Mouse (Mus musculus) activated CD4-positive, CD25-positive, alpha-beta regulatory T cell, adult 4 months (primary cell): ENCODE measurements around the gene Ehbp1. TPM values are rescaled to one million over a fixed set of nuclear protein-coding genes. Genes with fewer than 3 reads are reported as not detected.

Experiments used
- ATAC-seq: one replicate; pipeline ENCODE4 v1.8.0; 2017
- polyA plus RNA-seq, 2 experiments: library from polyadenylated mRNA; unstranded; fragments of 100-300 nt; shearing (Covaris generic); gene quantifications; one replicate each; pipeline ENCODE4 v1.2.1; 2017

Gene Ehbp1
- polyA plus RNA-seq, 2 experiments from 2014 or later: 1.7 TPM

DNA sequence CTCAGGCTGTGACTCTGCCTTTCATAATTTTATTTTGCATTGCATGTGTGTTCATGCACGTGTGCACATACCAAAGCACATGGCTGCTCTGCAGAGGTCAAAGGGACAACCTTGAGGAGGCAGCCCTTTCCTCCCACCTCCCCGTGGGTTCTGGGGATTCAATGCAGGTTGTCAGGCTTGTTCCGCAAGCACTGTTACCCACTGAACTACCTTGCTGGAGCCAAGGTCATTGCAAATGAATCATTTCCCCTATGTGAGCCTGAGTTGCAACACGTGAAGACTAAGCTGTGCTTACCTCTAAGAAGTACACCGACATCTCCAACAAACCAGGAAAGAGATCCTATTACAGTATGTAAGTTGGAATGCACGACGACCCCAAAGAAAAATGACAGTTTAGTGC lies 291.2 kb downstream of the Ehbp1 start:
- ATAC-seq: no peak

DNA sequence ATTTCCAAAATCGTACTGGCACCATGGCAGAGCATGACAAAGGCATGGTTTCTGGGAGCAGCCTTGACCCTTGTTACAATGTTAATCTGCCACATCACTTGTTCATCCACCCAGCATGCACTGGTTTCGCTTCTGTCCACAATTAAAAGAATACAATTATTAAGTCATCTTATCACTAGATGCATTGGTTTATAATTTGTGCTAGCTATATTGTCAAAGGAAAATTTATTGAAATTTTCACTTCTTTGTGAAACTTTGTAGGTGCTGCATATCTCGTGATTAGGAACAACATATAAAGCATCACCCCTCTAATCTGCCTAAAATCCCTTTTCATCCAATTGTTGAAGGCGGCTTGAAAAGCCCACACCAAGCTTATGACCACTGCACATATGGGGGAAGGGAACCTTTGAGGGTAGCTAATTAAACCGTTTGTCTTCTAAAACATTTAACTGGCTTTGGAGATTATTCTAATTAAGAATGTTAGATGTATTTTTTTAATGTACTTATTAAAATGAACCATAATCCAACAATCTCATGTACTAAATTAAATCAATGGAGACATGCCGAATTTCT lies 302.2 kb downstream of the Ehbp1 start:
- no peak for ATAC-seq

DNA sequence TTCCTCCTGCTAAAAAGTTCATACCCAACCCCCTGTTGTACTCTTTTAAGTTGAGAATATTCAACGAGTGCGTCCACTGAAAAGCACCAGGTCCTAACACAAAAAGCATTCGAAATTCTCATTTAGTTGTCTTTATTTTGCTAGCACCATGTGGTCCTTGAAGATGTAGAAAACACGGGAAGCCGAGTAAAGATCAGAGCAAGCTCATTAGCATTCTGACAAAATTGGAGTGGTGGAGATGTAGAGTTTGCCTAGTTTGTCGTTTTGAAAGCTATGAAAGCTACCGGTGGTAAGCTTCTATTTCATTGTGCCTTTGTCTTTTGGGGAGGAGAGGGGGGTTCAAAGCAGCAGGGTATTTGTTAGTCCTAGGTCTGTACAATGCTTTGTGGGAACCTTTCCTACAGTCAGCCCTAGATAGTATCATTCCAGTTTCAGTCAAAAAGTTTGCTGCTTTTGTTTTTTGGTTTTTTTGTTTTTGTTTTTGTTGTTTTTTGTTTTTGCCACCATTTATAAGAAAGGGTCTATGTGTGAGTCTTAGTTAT lies 307.5 kb downstream of the Ehbp1 start:
- ATAC-seq: no peak

DNA sequence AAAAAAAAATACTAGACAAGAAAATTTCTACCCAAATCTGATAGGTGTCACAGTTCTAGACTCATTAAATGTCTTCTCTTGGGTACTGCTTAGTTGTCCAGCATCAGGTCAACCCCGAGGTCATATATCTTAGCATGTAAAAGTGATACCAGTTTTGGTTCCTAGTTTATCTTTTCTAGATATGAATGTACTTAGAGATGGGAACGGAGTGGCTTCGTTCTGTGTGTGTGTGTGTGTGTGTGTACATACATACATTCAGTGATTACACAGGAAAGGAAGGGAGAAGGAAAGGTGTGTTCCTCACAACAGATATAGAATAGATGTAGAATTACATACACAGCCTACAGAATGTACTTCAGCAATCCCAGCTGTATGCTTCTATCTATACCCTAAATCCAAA lies 308.5 kb downstream of the Ehbp1 start:
- no peak for ATAC-seq

DNA sequence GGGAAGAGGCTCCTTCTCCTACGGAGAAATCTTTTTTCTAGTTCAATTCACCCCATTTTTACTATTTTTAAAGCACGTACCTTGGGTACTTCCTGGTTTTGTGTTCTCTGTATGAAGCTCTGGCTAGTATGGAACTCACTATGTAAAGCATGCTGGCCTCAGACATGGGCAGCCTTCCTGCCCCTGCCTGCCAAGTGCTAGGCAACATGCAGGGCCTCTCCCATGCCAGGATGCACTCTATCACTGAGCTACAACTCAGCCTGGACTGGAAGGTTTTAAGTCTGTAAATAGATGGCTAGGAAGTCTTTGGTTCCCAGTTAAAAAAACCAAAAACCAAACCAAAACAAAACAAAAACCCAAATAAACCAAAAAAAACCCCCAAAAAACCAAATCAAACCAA lies 321.5 kb downstream of the Ehbp1 start:
- no peak for ATAC-seq

DNA sequence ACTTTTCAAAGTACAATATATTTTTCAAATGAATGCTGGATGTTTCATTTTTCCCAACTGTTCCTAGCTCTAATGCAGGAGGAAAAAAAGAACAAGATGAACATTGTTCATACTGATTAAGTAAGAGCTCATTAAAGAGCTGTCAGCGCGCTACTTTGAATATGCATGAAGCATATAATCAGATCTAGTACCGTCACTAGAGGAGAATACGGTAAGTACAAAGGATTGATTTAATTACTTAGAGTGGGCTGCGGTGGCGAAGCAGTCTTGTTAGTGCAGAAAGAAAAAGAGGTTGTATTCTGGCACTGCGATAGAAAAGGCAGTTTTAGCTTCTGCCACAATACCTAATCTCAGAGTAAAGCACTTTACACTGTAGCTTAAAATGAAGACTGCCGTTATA lies 324.6 kb downstream of the Ehbp1 start:
- no peak for ATAC-seq

DNA sequence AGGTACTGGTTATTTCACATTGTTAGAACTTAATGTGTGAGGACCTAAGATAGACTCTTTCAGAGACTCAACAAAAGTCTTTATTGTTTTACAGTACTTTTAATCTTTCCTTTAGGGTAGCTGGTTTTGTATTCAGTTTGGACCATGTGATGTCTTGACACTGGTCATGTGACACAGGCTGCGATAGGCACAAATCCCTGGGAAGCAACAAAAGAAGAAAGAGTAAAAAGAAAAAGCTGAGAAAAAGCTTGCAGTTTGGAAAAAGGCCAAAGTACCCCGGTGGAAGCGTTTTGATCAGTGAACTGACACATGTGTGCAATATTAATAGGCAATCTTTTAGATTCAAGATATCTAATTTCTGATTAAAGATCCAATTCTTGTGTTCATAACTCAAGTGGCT lies 325.8 kb downstream of the Ehbp1 start:
- no peak for ATAC-seq

DNA sequence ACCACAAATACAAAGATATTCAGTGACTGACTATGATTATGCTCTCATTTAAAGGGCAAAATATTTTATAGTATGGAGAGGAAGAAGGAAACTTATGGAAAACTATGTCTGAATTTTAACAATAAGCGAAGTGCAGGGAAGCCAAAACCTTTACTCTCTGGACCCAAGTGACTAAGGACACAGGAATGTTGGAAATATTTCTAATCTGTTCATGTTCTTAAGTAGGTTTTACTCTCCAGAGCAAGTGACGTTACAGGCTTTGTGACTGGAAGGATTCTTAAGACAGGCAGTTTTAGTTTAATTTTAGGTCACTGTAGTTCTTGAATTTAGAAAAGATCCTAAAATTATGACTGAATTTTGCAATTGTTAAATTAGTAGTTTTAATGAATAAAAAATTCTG lies 333.3 kb downstream of the Ehbp1 start:
- ATAC-seq: no peak

DNA sequence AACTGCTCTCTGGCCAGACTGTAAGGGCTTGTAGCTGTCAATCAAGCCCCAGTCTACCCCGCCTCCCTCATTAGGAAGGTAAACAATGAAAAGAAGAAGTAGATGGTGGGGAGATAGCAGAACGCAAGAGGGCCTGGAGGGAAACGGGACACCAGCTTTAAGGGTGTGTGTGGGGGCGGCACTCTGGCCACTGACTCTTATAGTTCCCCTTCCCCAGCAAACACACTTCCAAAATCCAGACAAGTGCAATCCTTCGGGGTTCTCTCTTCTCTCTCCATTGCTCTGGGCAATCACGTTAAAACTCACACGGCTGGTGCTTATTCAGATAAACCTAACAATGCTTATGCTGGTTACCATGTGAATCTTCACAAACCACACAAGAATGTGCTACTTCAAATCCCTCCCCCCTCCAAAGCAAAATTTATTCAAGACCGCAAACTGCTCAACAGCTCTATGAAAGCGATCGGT lies 333.9 kb downstream of the Ehbp1 start:
- no peak for ATAC-seq

DNA sequence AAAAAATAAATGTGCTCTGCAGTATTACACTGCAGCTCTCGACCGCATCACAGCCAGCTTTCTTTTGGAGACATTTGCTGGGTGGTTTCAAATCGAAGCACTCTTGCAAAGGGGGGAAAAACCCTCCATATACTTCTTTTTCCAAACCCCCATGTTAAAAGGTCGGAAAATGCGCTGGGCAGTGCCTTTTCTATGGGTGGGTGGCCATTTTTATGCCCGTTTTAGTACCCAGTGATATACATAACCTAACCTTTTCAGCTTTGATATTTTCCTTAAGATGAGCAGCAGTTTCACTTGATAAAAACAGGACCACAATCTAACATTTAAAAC lies 334.3 kb downstream of the Ehbp1 start:
- ATAC-seq: no peak

DNA sequence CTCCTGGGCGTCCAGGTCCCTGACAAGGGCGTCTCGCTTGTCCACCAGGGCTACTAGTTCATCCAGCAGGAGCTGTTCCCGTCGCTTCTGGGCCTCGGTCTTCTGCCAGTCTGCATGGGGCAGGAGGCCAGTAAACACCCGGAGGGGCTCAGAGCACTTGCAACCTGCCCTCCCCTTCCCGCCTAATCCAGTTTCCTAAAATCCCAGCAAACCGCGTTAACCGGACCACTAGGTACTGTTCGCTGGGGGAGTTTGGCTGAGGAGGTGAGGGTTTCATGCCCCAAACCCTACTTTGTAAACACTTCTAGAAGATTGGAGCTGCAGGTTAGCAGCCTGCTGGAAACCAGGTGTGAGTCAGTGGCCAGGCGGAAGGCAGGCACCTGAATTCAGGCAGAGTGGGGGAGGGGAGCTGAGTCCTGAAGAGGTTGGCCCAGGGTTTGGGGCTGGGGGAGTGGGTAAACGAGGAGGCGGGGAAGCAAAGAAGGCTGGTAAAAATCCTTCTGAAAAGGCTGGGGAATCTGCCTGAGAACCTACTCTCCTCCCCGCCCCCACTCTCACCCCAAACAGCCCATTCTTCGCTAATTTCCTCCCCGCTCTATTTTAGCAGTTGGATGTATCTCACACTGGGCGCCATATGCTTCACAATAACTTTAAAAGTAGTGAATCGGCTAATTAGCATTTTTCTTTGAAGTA lies 334.9 kb downstream of the Ehbp1 start:
- no peak for ATAC-seq

DNA sequence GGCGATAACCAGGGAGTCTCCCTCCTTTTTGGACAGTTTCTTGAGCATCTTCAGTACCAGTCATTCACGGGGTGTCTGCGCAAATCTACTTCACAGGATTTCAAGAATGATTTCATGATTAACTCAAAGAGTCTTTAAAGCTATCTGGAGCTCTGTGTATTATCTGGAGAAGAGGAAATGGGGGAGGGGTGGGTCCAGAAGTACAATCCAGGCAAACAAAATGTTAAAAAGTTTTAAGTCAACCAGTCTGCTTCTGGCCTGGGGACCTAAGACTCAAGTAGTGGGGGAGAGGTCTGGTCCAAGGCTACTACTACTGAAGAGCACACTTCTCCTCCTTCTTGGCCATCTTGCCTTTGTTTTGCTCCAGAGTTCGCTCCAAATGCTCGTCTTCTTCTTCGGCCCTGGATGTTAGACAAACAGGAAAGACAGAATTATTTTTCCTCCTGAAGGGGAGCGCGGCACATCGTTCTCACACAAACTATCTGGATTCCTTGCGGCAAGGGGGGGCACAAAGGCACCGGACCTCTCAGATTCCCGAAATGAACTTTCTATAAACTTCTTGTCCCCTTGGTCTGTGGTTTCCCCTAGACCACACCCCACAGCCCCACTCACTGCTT lies 335.5 kb downstream of the Ehbp1 start:
- ATAC-seq: no peak

DNA sequence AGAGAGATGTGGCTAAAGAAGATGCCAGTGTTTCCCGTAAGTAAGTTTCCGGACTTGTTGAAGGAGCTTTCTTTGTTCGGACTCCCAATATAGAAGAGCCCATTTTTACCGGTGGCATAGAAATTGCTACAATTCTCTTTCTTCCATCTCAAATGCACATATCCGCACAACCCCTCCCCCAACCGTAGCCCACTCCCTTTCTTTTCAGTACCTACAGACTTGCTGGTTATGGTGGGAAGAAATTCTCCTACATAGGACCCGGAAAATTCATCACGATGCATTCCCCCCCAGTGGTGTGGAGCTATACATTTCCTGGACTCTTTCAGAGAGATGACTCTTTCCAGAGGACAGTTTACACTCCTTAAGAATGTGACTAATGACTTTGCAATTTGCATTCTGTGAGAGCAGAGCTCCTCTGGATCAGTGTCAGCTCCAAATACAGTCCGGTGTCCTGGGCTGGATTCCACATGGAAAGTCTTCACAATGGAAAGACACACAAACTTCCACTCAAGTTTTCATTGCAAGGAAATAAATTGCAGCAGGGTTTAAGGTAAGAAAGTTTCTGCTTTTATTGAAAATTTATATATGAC lies 336.7 kb downstream of the Ehbp1 start:
- ATAC-seq: no peak

DNA sequence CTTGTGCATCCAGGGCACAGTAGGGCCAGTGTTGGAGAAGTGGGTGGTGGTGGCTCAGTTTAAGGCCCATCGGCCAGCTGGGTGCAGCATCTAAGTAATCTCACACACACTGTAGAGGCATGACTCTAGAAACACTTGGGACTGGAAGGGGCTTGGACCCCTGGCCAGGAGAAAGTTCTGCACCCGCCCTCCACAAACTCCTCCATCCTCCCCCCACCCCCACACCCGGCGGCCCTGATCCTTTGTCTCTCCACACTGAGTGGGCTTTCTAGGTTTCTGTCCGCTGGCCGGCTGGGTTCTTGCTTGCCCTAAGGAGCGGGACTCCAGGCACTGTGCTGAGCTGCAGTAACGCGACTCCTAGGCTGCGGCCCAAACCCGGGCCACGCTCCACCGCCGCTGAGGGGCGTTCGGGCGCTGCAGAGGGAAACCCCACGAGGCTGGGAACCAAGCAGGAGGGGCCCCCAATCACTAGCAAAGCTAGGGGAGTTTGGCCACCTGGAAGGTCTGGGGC lies 337.7 kb downstream of the Ehbp1 start:
- ATAC-seq: no peak

DNA sequence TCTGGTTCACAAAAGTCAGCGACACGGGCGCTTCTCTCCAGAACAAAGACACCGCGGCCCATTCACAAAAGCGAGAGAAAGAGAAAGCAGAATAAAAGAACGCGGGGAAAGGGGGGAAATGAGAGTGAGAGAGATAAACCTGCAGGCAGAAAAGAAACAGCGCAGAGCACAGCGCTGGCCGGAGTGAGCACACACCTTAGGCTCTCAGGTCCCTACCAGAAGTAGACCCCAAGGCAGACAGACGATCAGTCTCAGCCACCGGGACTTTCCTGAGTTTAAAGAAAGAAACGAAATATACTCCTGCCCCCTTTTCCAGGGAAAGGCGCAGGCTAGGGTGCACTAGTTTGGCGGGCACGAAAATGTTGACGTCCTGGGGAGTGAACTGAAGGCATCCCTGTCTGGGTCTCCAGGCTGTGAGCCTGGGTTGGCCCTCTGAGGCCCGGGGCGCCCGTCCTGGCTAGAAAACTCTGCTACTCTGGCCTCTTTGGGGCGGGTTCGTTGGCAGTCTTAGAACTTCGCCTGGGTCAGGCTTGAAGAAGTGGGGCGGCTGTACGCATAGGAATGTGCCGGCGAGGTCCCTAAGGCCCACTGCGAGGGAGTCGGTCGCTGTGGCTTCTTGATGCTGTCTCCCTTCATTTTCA lies 338.6 kb downstream of the Ehbp1 start:
- ATAC-seq: no peak

DNA sequence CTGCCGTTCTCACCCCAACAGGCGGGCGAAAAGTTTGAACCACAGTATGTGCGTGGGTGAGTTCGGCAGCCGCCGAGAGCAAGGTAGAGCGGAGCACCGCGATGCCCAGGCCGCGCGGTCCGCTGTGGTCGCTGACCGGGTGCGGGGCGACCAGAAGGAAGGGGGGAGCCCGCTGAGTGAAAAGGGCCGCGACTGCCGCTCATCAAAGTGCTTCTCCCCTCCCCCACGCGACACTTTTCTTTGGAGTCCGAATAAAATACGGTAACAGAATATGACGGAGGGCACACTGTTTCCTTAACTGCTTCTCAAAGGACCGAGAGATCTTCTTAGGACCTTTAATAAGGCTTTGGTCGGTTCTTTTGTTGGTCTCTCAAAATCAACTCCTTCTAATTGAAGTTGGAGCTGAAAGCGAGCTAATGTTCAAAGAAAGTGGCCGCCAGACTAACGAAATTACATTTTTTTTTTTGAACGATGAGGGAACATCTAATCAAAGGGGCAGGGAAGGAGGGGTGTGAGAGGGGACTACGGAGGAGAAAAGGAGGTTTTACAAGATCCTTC lies 339.2 kb downstream of the Ehbp1 start, which contains the start of gene Otx1:
Gene Otx1, minus strand, starts transcription at position 115 of the 558 bp plus-strand sequence.
- ATAC-seq: no peak

DNA sequence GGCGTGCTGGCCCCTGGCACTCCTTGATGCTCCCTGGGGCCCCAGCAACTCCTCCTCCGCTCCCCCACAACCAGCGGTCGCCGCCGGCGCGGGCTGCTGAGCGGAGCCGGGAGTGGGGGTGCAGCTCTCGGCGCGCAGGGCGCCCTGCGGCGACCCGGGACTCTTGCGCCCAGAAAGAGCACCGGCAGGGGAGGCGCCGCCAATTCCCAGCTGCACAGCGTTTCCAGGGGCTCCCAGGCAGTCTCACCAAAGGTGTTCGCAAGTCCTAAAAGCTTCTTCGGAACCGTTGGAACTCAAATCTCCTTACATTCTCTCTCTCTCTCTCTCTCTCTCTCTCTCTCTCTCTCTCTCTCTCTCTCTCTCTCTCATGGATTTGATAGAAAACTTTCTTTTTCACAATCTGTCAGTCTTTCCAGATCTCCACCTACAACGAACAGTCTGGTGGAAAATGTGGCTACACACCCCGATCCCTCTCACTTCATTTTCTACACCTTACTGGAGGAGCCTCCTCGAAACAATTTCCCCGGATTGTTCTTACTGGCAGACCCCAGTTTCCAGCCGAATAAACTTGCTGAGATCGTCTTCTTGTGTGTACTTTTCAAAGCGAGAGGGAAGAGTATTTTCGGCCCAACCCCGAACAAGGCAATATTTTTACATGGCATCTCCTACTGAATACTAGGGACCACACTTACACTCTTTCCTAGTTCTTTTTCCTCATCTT lies 339.9 kb downstream of the Ehbp1 start:
- ATAC-seq: no peak

DNA sequence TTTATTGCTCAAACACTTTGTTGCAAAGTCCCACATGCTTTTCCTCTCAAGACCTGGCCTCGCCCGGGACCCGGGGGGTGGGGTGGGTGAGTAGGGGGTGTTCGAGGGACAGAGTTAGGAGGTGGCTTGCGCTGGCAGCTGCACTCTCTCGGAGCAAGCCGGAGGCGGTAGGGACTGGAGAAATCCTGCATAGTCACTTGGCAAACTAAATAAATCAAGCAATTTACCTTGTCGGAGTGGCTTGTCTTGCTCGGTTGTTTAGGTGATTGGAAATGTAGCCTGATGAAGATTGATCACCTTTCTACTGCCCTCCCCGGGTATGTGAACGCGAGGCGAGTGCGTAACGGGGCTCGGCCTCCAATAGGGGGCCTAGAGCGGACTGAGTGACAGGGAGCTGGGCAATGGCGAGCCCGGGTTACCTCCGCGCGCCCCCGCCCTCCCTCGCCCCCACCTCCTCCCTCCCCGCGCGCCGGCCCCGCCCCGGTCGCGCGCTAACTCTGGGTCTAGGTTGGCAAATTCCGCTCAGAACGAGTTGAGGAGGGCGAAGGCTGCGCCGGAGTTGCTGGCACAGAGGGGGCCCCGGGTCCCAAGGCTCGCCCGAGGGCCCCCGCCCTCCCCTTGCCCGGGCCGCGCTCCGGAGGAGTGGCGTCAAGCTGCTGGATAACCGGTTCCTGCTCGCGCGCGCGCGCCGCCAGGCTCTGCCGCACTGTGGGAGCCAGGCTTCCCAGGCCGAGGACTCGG lies 340.6 kb downstream of the Ehbp1 start:
- ATAC-seq: no peak

DNA sequence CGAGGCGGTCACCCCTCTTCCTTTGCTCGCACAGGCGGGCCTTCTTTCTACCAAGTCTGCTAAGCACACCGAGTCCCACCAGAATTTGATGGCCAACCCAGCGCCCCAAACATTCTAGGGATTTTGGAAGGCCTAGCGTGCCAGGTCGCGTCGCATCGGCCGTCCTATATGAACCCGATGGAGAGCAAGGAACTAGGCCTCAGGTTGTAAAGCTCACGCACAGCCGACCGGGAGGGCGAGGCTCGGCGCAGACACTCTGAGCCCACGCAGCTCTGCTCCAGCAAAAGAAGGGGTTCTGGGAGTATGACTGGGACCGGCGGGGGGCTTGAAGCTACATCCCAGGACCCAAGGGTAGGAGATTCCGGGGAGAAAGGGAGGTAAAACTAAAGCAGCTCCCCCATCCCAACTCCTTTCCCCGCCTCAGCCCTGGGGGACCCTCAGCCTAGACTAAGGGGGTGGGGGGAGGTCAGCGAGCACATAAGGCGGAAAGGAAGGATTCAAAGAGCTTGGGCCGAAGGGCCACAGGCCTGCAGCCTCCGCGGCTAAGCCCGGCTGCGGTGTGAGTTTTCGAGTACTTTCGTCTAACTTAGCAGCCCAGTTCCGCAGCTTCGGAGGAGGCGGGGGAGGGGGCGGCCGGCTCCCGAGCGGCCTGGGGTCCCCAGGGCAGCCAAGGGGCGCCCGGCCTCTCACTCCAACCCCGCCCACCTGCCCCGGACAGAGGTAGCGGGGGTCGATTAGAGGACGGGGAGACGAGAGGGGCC lies 341.6 kb downstream of the Ehbp1 start:
- no peak for ATAC-seq
